Mouse (Mus musculus): ENCODE measurements around the gene Prss28.

Gene Prss28

DNA sequence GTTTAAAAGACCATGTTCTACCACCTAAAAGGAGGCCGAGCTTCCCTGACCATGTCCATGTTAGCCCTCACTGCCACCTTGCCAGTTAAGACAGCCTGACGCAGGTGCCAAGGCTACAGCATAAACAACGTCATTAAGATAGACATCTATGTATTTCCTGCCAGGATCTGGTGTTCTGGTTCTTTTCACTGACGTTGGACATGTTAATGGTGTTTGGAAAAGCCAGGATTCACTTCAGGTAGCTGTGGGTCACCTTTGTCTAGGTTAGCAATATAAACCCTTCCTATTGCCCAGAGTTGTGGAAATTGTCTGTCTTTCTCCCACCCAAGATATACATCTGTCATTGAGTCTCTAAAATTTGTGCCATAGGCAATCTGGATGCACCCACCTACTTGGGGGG lies at the start of gene Prss28:
Prss28 (plus strand) TSS at position 301 of the 400 bp plus-strand sequence.
- no peak for DNase-seq (ENCODE audit: low read depth, low spot score)

DNA sequence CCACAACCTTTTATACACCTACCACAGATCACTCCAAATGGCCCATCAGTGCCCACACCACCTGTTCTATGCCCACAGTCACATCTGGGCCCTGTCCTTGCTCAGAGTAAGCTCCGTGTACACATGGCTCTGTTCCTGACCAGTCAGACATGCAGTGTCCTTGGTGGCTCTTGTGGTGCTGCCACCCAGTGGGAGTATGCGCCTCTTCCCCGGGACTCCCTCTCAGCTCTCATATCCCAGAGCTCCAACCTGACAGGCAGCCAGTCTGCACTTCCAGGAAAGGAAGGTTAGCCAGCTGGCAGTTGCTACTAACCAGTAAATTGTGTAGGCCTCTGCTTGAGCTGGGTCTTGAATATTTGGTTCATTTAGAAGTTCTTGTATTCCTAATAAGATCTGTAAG lies 44.0 kb upstream of the Prss28 start:
- DNase-seq (ENCODE audit: low read depth, low spot score) = no peak

GRCm38 (mm10) chr17:25270795-25271335 lies 37.6 kb upstream of the Prss28 start:
- no peak for DNase-seq (ENCODE audit: low read depth, low spot score)

GRCm38 (mm10) chr17:25272326-25272725 lies 36.1 kb upstream of the Prss28 start:
- DNase-seq (ENCODE audit: low read depth, low spot score) = peak; percentile 52

- DNase-seq (ENCODE audit: low read depth, low spot score) = peak; percentile 45
Measured at GRCm38 (mm10) chr17:25272951-25273705, 35.3 kb upstream of the Prss28 start.

- DNase-seq (ENCODE audit: low read depth, low spot score) = peak; percentile 98
Measured at GRCm38 (mm10) chr17:25273706-25274501, 34.5 kb upstream of the Prss28 start.

- DNase-seq (ENCODE audit: low read depth, low spot score) = no peak
Measured at GRCm38 (mm10) chr17:25274571-25275346, 33.7 kb upstream of the Prss28 start, which contains the start of gene Ube2i. Ube2i (minus strand) TSS chr17:25274622.

- DNase-seq (ENCODE audit: low read depth, low spot score) = no peak
Measured at GRCm38 (mm10) chr17:25275833-25276232, 32.6 kb upstream of the Prss28 start.

DNA sequence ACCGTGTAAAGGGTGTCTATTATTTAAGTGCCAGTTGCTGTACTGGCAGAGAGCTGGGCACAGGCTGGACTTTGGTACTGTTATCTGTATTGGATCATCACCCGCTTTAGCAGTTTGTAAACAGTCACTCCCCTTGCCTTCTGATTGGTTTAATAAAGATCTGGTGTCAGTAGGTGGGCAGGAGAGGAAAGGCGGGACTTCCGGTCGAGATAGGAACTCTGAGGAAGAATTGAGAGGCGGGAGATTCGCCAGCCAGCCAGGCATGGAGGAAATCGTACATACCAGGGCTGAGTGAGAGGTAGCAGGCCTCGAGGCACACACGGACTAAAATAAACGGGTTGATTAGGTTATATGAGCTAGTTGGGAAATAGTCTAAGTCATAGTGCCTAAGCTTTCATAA lies 26.3 kb upstream of the Prss28 start:
- peak; percentile 52 for DNase-seq (ENCODE audit: low read depth, low spot score)

- peak; percentile 67 for DNase-seq (ENCODE audit: low read depth, low spot score)
Measured at GRCm38 (mm10) chr17:25285033-25285432, 23.4 kb upstream of the Prss28 start.

DNA sequence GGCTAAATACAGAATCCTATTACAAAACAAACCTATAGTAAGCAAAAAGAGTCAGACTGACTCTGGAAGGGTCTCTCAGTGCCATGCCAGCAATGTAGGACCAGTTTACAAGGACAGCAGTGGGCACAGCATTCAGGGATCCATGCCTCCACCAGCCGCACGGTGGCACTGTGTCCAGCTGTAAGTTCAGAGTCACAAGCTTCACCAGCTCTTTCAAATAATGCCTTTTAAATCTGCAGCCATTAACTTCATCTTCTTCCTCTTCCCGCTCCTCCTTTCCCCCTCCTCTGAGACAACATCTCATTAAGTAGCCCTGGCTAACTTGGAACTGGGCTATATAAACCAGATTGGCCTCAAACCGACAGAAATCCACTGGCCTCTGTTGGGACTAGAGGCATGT lies 19.6 kb upstream of the Prss28 start:
- no peak for DNase-seq (ENCODE audit: low read depth, low spot score)

- DNase-seq (ENCODE audit: low read depth, low spot score) = no peak
Measured at GRCm38 (mm10) chr17:25290411-25290810, 18.0 kb upstream of the Prss28 start.

DNA sequence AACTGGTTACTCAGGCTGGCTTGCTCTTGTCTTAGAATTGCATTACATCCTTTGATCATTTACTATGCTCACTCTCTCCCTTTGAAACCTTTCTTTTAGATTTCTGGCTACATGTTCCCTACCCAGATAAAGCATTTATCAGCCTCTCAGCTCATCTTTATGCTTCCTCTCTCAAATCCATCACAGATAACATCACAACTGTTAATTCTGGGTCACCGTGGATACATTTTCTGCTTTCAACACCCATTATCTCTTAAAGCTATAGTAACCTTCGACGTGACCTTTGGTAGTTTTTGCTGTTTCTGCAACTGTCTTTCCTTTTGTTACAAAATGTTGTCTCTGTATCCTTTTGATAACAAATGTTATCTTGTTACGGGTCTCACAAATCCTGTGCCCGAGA lies 15.0 kb upstream of the Prss28 start:
- no peak for DNase-seq (ENCODE audit: low read depth, low spot score)

- no peak for DNase-seq (ENCODE audit: low read depth, low spot score)
Measured at GRCm38 (mm10) chr17:25294111-25294510, 14.3 kb upstream of the Prss28 start.

- no peak for DNase-seq (ENCODE audit: low read depth, low spot score)
Measured at GRCm38 (mm10) chr17:25298094-25298493, 10.4 kb upstream of the Prss28 start, which contains the start of gene Prss34. Prss34 (plus strand) TSS chr17:25298394.

GRCm38 (mm10) chr17:25318354-25318753 lies 9.9 kb downstream of the Prss28 start, which contains the start of gene Prss29:
Prss29 (plus strand) TSS chr17:25318654.
- no peak for DNase-seq (ENCODE audit: low read depth, low spot score)

DNA sequence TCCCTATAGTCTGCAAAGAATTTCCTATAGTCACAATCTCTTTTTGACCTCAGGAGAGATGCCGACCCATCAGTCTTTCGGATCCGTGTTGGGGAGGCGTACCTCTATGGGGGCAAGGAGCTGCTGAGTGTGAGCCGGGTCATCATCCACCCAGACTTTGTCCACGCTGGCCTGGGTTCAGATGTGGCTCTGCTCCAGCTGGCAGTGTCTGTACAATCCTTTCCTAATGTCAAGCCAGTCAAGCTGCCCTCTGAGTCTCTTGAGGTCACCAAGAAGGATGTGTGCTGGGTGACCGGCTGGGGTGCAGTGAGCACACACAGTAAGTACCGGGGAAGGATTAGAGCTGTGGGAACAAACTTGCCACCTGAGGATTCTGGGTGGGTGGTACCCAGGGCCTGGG lies 12.4 kb downstream of the Prss28 start:
- no peak for DNase-seq (ENCODE audit: low read depth, low spot score)

- no peak for DNase-seq (ENCODE audit: low read depth, low spot score)
Measured at GRCm38 (mm10) chr17:25322930-25323329, 14.5 kb downstream of the Prss28 start.

DNA sequence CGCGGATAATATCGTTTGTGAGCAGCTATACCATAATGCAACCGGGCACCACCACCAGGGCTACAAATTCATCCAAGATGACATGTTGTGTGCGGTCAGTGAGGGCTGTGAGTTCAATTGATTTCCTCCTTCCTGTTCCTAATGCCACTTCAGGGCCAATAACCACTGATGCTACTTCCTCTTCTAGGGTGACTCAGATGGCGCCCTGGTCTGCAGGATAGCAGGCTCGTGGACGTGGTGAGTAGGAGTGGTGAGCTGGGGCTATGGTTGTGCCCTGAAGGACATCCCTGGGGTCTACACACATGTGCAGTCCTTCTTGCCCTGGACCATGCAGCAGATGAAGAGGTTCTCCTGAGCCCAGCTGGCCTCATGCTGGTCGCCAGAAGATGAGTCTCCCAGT lies 23.9 kb downstream of the Prss28 start:
- DNase-seq (ENCODE audit: low read depth, low spot score) = no peak

- peak; percentile 13 for DNase-seq (ENCODE audit: low read depth, low spot score)
Measured at GRCm38 (mm10) chr17:25333943-25334342, 25.5 kb downstream of the Prss28 start.

DNA sequence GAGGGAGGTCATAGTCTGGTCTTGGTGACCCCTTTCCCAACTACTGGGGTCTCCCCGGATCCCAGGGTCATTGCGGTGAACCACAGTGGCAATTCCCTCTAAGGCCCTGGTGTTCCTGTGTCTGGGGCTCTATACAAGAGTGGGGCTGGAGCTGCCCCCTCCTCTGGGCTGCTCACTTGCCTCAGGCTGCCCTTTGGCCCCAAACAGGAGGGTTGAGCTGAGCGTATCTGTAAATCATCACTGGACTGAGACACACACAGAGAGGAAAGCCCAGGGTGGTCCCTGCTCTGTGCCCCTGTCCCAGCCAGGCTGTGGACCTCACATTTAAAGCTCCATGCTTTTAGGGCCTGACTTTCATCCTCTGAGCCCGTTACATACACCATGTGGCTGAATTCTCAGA lies 29.8 kb downstream of the Prss28 start:
- DNase-seq (ENCODE audit: low read depth, low spot score) = no peak

GRCm38 (mm10) chr17:25340003-25340402 lies 31.6 kb downstream of the Prss28 start:
- no peak for DNase-seq (ENCODE audit: low read depth, low spot score)
